Mouse (Mus musculus): Measurements from ENCODE around the gene Sirt7. TPM values are rescaled to one million over a fixed set of nuclear protein-coding genes. Genes with fewer than 3 reads are reported as not detected.

The Sirt7 gene
- polyA plus RNA-seq, 1 experiment from 2014 or later, result 46.2 TPM

- under 1% methylated on average over 15 of the region's 15 CpGs for WGBS
- peak; percentile 99 for ATAC-seq
- H3K36me3 ChIP-seq (ENCODE audit: control insufficient read depth, insufficient read depth, low read length), result no peaks in the 10 kb centered on the region
- peak within 1 kb of the TSS; percentile 85 for H3K4me2 ChIP-seq (ENCODE audit: low read length)
- H3K9ac ChIP-seq (ENCODE audit: low read depth, low read length), result peak within 1 kb of the TSS; percentile 75
- no peaks in the 10 kb centered on the region for H3K9me3 ChIP-seq (replicated peaks; ENCODE audit: control insufficient read depth, low read length, poor library complexity, severe bottlenecking)
- H3K4me1 ChIP-seq (ENCODE audit: control insufficient read depth, insufficient read depth, low read length), result peaks cover 10% of the 10 kb centered on the region
- peak within 1 kb of the TSS; percentile 52 for H3K4me3 ChIP-seq (ENCODE audit: low read depth, low read length)
- H3K27ac ChIP-seq (ENCODE audit: low read length), result peak within 1 kb of the TSS; percentile 45; the same call in 1 of the 2 replicates
- no peaks in the 10 kb centered on the region; the same call in 1 of the 2 replicates for H3K27me3 ChIP-seq (ENCODE audit: control insufficient read depth, insufficient read depth, low read depth, low read length)
Measured at GRCm38 (mm10) chr11:120643601-120643987, 18.6 kb upstream of the Sirt7 start, which contains the start of gene Pycr1. Gene Pycr1 (minus strand): TSS chr11:120643769.

- H3K9ac ChIP-seq (ENCODE audit: low read depth, low read length), result peak overlapping the region; percentile 75
- 3% methylated on average over 18 of the region's 18 CpGs for WGBS
- no peaks in the 10 kb centered on the region for H3K36me3 ChIP-seq (ENCODE audit: control insufficient read depth, insufficient read depth, low read length)
- peak overlapping the region; percentile 45; the same call in 1 of the 2 replicates for H3K27ac ChIP-seq (ENCODE audit: low read length)
- H3K27me3 ChIP-seq (ENCODE audit: control insufficient read depth, insufficient read depth, low read depth, low read length), result no peaks in the 10 kb centered on the region; the same call in 1 of the 2 replicates
- H3K4me2 ChIP-seq (ENCODE audit: low read length), result peak overlapping the region; percentile 85
- H3K4me3 ChIP-seq (ENCODE audit: low read depth, low read length), result peak overlapping the region; percentile 52
- no peaks in the 10 kb centered on the region for H3K9me3 ChIP-seq (replicated peaks; ENCODE audit: control insufficient read depth, low read length, poor library complexity, severe bottlenecking)
- peaks cover 8% of the 10 kb centered on the region for H3K4me1 ChIP-seq (ENCODE audit: control insufficient read depth, insufficient read depth, low read length)
- ATAC-seq, result peak; percentile 65
Measured at GRCm38 (mm10) chr11:120642939-120643600, 18.0 kb upstream of the Sirt7 start.

GRCm38 (mm10) chr11:120641869-120642268 lies 16.8 kb upstream of the Sirt7 start:
- H3K9ac ChIP-seq (ENCODE audit: low read depth, low read length), result 0 out of 2 replicates have a peak overlapping the region, but pooled peaks have one; percentile 14
- H3K27me3 ChIP-seq (ENCODE audit: control insufficient read depth, insufficient read depth, low read depth, low read length), result no peaks in the 10 kb centered on the region; the same call in 1 of the 2 replicates
- H3K9me3 ChIP-seq (replicated peaks; ENCODE audit: control insufficient read depth, low read length, poor library complexity, severe bottlenecking), result no peaks in the 10 kb centered on the region
- 92% methylated on average over 8 of the region's 8 CpGs for WGBS
- no peak for ATAC-seq
- no peak overlapping the region for H3K27ac ChIP-seq (ENCODE audit: low read length)
- H3K4me2 ChIP-seq (ENCODE audit: low read length), result no peak overlapping the region
- peaks cover 8% of the 10 kb centered on the region for H3K4me1 ChIP-seq (ENCODE audit: control insufficient read depth, insufficient read depth, low read length)
- H3K4me3 ChIP-seq (ENCODE audit: low read depth, low read length), result no peak overlapping the region
- no peaks in the 10 kb centered on the region for H3K36me3 ChIP-seq (ENCODE audit: control insufficient read depth, insufficient read depth, low read length)

GRCm38 (mm10) chr11:120641255-120641654 lies 16.2 kb upstream of the Sirt7 start:
- Histone ChIP-seq H3K4me3 (ENCODE audit: low read depth, low read length) (no peak overlapping the region), H3K4me2 (ENCODE audit: low read length) (no peak overlapping the region), H3K27ac (ENCODE audit: low read length) (no peak overlapping the region), H3K36me3 (ENCODE audit: control insufficient read depth, insufficient read depth, low read length) (no peaks in the 10 kb centered on the region), H3K4me1 (ENCODE audit: control insufficient read depth, insufficient read depth, low read length) (peaks cover 8% of the 10 kb centered on the region), H3K9me3 (replicated peaks; ENCODE audit: control insufficient read depth, low read length, poor library complexity, severe bottlenecking) (no peaks in the 10 kb centered on the region), H3K27me3 (ENCODE audit: control insufficient read depth, insufficient read depth, low read depth, low read length) (no peaks in the 10 kb centered on the region; the same call in 1 of the 2 replicates), H3K9ac (ENCODE audit: low read depth, low read length) (no peak overlapping the region)
- ATAC-seq, result no peak
- 66% methylated on average over 9 of the region's 9 CpGs for WGBS

- H3K4me2 ChIP-seq (ENCODE audit: low read length), result no peak overlapping the region
- H3K4me1 ChIP-seq (ENCODE audit: control insufficient read depth, insufficient read depth, low read length), result peaks cover 27% of the 10 kb centered on the region
- no peak overlapping the region for H3K9ac ChIP-seq (ENCODE audit: low read depth, low read length)
- no peak overlapping the region for H3K4me3 ChIP-seq (ENCODE audit: low read depth, low read length)
- H3K27me3 ChIP-seq (ENCODE audit: control insufficient read depth, insufficient read depth, low read depth, low read length), result no peaks in the 10 kb centered on the region
- 69% methylated on average over 5 of the region's 5 CpGs for WGBS
- H3K9me3 ChIP-seq (replicated peaks; ENCODE audit: control insufficient read depth, low read length, poor library complexity, severe bottlenecking), result no peaks in the 10 kb centered on the region
- no peaks in the 10 kb centered on the region for H3K36me3 ChIP-seq (ENCODE audit: control insufficient read depth, insufficient read depth, low read length)
- ATAC-seq, result no peak
- no peak overlapping the region for H3K27ac ChIP-seq (ENCODE audit: low read length)
Measured at GRCm38 (mm10) chr11:120634810-120635209, 9.8 kb upstream of the Sirt7 start.

GRCm38 (mm10) chr11:120633520-120634343 lies 8.7 kb upstream of the Sirt7 start, which contains the start of gene Mafg:
Gene Mafg (minus strand): TSS chr11:120633600.
- ATAC-seq, result peak; percentile 91
- Histone ChIP-seq H3K36me3 (ENCODE audit: control insufficient read depth, insufficient read depth, low read length) (peaks cover 4% of the 10 kb centered on the region), H3K27me3 (ENCODE audit: control insufficient read depth, insufficient read depth, low read depth, low read length) (no peaks in the 10 kb centered on the region), H3K27ac (ENCODE audit: low read length) (peak within 1 kb of the TSS; percentile 86), H3K9ac (ENCODE audit: low read depth, low read length) (peak within 1 kb of the TSS; percentile 89), H3K4me3 (ENCODE audit: low read depth, low read length) (peak within 1 kb of the TSS; percentile 93), H3K9me3 (replicated peaks; ENCODE audit: control insufficient read depth, low read length, poor library complexity, severe bottlenecking) (no peaks in the 10 kb centered on the region), H3K4me2 (ENCODE audit: low read length) (peak within 1 kb of the TSS; percentile 93), H3K4me1 (ENCODE audit: control insufficient read depth, insufficient read depth, low read length) (peaks cover 29% of the 10 kb centered on the region)
- WGBS, result 10% methylated on average over 58 of the region's 58 CpGs

GRCm38 (mm10) chr11:120632559-120633519 lies 7.8 kb upstream of the Sirt7 start:
- H3K9ac ChIP-seq (ENCODE audit: low read depth, low read length), result peak overlapping the region; percentile 89
- H3K4me1 ChIP-seq (ENCODE audit: control insufficient read depth, insufficient read depth, low read length), result peaks cover 29% of the 10 kb centered on the region
- H3K27ac ChIP-seq (ENCODE audit: low read length), result peak overlapping the region; percentile 86
- peaks cover 4% of the 10 kb centered on the region for H3K36me3 ChIP-seq (ENCODE audit: control insufficient read depth, insufficient read depth, low read length)
- no peaks in the 10 kb centered on the region for H3K27me3 ChIP-seq (ENCODE audit: control insufficient read depth, insufficient read depth, low read depth, low read length)
- under 1% methylated on average over 107 of the region's 116 CpGs for WGBS
- peak; percentile 80 for ATAC-seq
- no peaks in the 10 kb centered on the region for H3K9me3 ChIP-seq (replicated peaks; ENCODE audit: control insufficient read depth, low read length, poor library complexity, severe bottlenecking)
- H3K4me3 ChIP-seq (ENCODE audit: low read depth, low read length), result peak overlapping the region; percentile 93
- peak overlapping the region; percentile 93 for H3K4me2 ChIP-seq (ENCODE audit: low read length)

GRCm38 (mm10) chr11:120631726-120632448 lies 6.8 kb upstream of the Sirt7 start:
- Histone ChIP-seq H3K9ac (ENCODE audit: low read depth, low read length) (peak overlapping the region; percentile 89), H3K4me1 (ENCODE audit: control insufficient read depth, insufficient read depth, low read length) (peaks cover 29% of the 10 kb centered on the region), H3K4me2 (ENCODE audit: low read length) (peak overlapping the region; percentile 93), H3K27me3 (ENCODE audit: control insufficient read depth, insufficient read depth, low read depth, low read length) (no peaks in the 10 kb centered on the region), H3K9me3 (replicated peaks; ENCODE audit: control insufficient read depth, low read length, poor library complexity, severe bottlenecking) (no peaks in the 10 kb centered on the region), H3K36me3 (ENCODE audit: control insufficient read depth, insufficient read depth, low read length) (peaks cover 6% of the 10 kb centered on the region), H3K4me3 (ENCODE audit: low read depth, low read length) (peak overlapping the region; percentile 93), H3K27ac (ENCODE audit: low read length) (no peak overlapping the region)
- no peak for ATAC-seq
- 67% methylated on average over 4 of the region's 4 CpGs for WGBS

Data from midbrain, embryonic 16.5 days (tissue).